In the genomic region with DNA sequence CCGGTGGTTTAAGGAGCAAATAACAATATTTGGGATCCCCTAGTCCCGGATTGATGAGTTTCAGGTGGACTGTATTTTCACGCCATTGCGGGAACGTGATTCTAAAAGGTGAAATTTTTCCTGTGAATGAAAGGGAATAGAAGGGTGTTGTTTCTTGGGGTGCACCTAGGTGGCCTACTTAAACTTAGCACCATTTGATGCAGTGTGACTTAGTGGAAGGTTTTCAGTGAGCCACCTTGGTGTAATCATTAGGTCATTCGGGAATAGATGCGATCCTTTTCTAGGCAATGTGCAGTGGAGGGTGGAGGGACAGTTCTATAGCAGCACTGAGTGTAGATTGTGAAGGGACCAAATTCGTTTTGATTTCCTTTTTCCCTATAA, we compare ENCODE assay signal across 7 mouse cellular contexts. TPM values are rescaled to one million over a fixed set of nuclear protein-coding genes. Genes with fewer than 3 reads are reported as not detected.
DNase-seq lines count a peak whose midpoint lies in the region; ATAC-seq and TF ChIP-seq lines count a peak whose summit lies in the region.

No protein-coding gene starts in this region.

- peak overlapping the region; percentile 85 for H3K4me2 ChIP-seq in neural tube, embryonic 11.5 days (ENCODE audit: low read depth)
- peak overlapping the region; percentile 80 for H3K4me2 ChIP-seq in forebrain, embryonic 13.5 days
- H3K4me2 ChIP-seq in liver, embryonic 12.5 days: peak overlapping the region; percentile 96
- peak overlapping the region; percentile 90 for H3K4me2 ChIP-seq in stomach, postnatal 0 days (replicated peaks; ENCODE audit: low read depth)

- H3K4me1 ChIP-seq in neural tube, embryonic 11.5 days (ENCODE audit: control insufficient read depth, insufficient read depth, low read length): peaks cover 11% of the 10 kb centered on the region; the same call in 1 of the 2 replicates
- peaks cover 20% of the 10 kb centered on the region for H3K4me1 ChIP-seq in forebrain, embryonic 13.5 days
- H3K4me1 ChIP-seq in liver, embryonic 12.5 days: peaks cover 46% of the 10 kb centered on the region
- H3K4me1 ChIP-seq in stomach, postnatal 0 days (replicated peaks; ENCODE audit: control insufficient read depth, insufficient read depth): no peaks in the 10 kb centered on the region

- no peak for TF ChIP-seq EP300 in stomach, postnatal 0 days (optimal IDR thresholded peaks at IDR 0.05)

- H3K9me3 ChIP-seq in neural tube, embryonic 11.5 days (ENCODE audit: control insufficient read depth, low read length): no peaks in the 10 kb centered on the region
- no peaks in the 10 kb centered on the region for H3K9me3 ChIP-seq in forebrain, embryonic 13.5 days (replicated peaks)
- H3K9me3 ChIP-seq in liver, embryonic 12.5 days (replicated peaks): no peaks in the 10 kb centered on the region
- H3K9me3 ChIP-seq in stomach, postnatal 0 days (ENCODE audit: control insufficient read depth, low read length): no peaks in the 10 kb centered on the region

- DNase-seq in neural tube, embryonic 11.5 days (ENCODE audit: low spot score): no peak
- DNase-seq in neural tube, embryonic 10.5 days (ENCODE audit: extremely low spot score, low spot score): no peak
- no peak for DNase-seq in stomach, postnatal 0 days (ENCODE audit: low spot score)
- no peak for DNase-seq in adrenal gland, adult 2 months
- no peak for DNase-seq in spleen, adult 18-20 months

- no peaks in the 10 kb centered on the region for H3K36me3 ChIP-seq in neural tube, embryonic 11.5 days (ENCODE audit: control insufficient read depth, insufficient read depth, low read length)
- no peaks in the 10 kb centered on the region for H3K36me3 ChIP-seq in forebrain, embryonic 13.5 days (ENCODE audit: poor library complexity, severe bottlenecking)
- no peaks in the 10 kb centered on the region for H3K36me3 ChIP-seq in liver, embryonic 12.5 days
- no peaks in the 10 kb centered on the region for H3K36me3 ChIP-seq in stomach, postnatal 0 days (ENCODE audit: control insufficient read depth, insufficient read depth, low read length)

- TF ChIP-seq CTCF in stomach, postnatal 0 days (IDR thresholded peaks at IDR 0.05; ENCODE audit: low read depth): peak; percentile 41

- H3K9ac ChIP-seq in neural tube, embryonic 11.5 days (ENCODE audit: low read length): peak overlapping the region; percentile 92
- peak overlapping the region; percentile 96 for H3K9ac ChIP-seq in forebrain, embryonic 13.5 days
- H3K9ac ChIP-seq in liver, embryonic 12.5 days: peak overlapping the region; percentile 89
- H3K9ac ChIP-seq in stomach, postnatal 0 days (ENCODE audit: low read length): peak overlapping the region; percentile 88; the same call in 1 of the 2 replicates

- ATAC-seq in neural tube, embryonic 11.5 days (ENCODE audit: insufficient read depth, low FRiP score, low TSS enrichment): no peak
- no peak for ATAC-seq in forebrain, embryonic 13.5 days
- ATAC-seq in liver, embryonic 12.5 days: no peak
- no peak for ATAC-seq in stomach, postnatal 0 days (ENCODE audit: low FRiP score, low TSS enrichment)

- peak overlapping the region; percentile 93 for H3K4me3 ChIP-seq in neural tube, embryonic 11.5 days (ENCODE audit: low read depth, low read length)
- peak overlapping the region; percentile 93 for H3K4me3 ChIP-seq in forebrain, embryonic 13.5 days
- peak overlapping the region; percentile 86 for H3K4me3 ChIP-seq in liver, embryonic 12.5 days
- H3K4me3 ChIP-seq in stomach, postnatal 0 days (ENCODE audit: low read depth, low read length): peak overlapping the region; percentile 88

- H3K27ac ChIP-seq in neural tube, embryonic 11.5 days (ENCODE audit: low read depth, low read length): peak overlapping the region; percentile 97
- H3K27ac ChIP-seq in forebrain, embryonic 13.5 days: peak overlapping the region; percentile 97
- H3K27ac ChIP-seq in liver, embryonic 12.5 days: no peak overlapping the region
- H3K27ac ChIP-seq in stomach, postnatal 0 days (replicated peaks): peak overlapping the region; percentile 92

- H3K27me3 ChIP-seq in neural tube, embryonic 11.5 days (ENCODE audit: control insufficient read depth, insufficient read depth, low read length): no peaks in the 10 kb centered on the region
- peaks cover 3% of the 10 kb centered on the region; the same call in 1 of the 2 replicates for H3K27me3 ChIP-seq in forebrain, embryonic 13.5 days
- H3K27me3 ChIP-seq in liver, embryonic 12.5 days (replicated peaks): 0 out of 2 replicates have a peak, but pooled peaks cover 9% of the 10 kb centered on the region
- no peaks in the 10 kb centered on the region for H3K27me3 ChIP-seq in stomach, postnatal 0 days (ENCODE audit: control insufficient read depth, insufficient read depth, low read length)

- 3% methylated on average over 8 of the region's 8 CpGs for whole genome bisulfite sequencing in neural tube, embryonic 11.5 days
- WGBS in forebrain, embryonic 13.5 days: 2% methylated on average over 8 of the region's 8 CpGs
- 5% methylated on average over 8 of the region's 8 CpGs for WGBS in liver, embryonic 12.5 days (ENCODE audit: insufficient replicate concordance)
- 5% methylated on average over 8 of the region's 8 CpGs for WGBS in stomach, postnatal 0 days

RNA-seq across cellular contexts. Expression of gene Ralgps2, which starts 0.7 kb away (rescaled TPM):
- polyA plus RNA-seq in neural tube, embryonic 11.5 days (2014; fragmentation: Nextera tagmentation; extraction: Ambion mirVana): 93.3 and 95.7 TPM in 2 replicates
- 123 and 133 TPM in 2 replicates for polyA plus RNA-seq in forebrain, embryonic 13.5 days (2015; fragmentation: Nextera tagmentation; extraction: Ambion mirVana)
- 25.6 and 26.8 TPM in 2 replicates for polyA plus RNA-seq in liver, embryonic 12.5 days (2016; fragmentation: Nextera tagmentation; extraction: Ambion mirVana)
- polyA plus RNA-seq in stomach, postnatal 0 days (2015; fragmentation: Nextera tagmentation; extraction: Ambion mirVana): 38.7 and 41.3 TPM in 2 replicates
- total RNA-seq in adrenal gland, adult 2 months (2021): 10 to 100 TPM; 18.9 to 24.7 TPM
- polyA plus RNA-seq in adrenal gland, adult 2 months (2012; rRNA removed): 4.6 and 5.1 TPM in 2 replicates
